Mouse (Mus musculus) hindbrain, embryonic 11.5 days (tissue): ENCODE data around the gene Atp2a2. TPM values are rescaled to one million over a fixed set of nuclear protein-coding genes. Genes with fewer than 3 reads are reported as not detected.
"Not testable (repeated sequence)": the region's sequence is repeated elsewhere in the genome, so short reads cannot be mapped to it uniquely, and the experiment has no call there.

Source experiments
- ATAC-seq: fragments of 200-750 bp; cut with Nextera tagmentation; 2 replicates; pipeline ENCODE4 v1.8.0; 2017; ENCODE audit warnings: mild to moderate bottlenecking, moderate TSS enrichment, moderate library complexity; ENCODE audit not compliant: low FRiP score
- DNase-seq: peaks from one replicate; pipeline ENCODE4 v3.0.0-alpha.2; 2015; ENCODE audit warnings: low spot score
- H3K27ac ChIP-seq: fragments of 300-500 bp; sonication (generic); 2 replicates; pipeline ENCODE4 v1.5.1; 2014; ENCODE audit warnings: mild to moderate bottlenecking, low read depth, low read length
- H3K27me3 ChIP-seq: fragments of 300-500 bp; sonication (generic); 2 replicates; pipeline ENCODE4 v1.6.1; 2014; ENCODE audit warnings: mild to moderate bottlenecking, low read length, moderate library complexity, mixed read lengths; ENCODE audit not compliant: control insufficient read depth, insufficient read depth
- H3K36me3 ChIP-seq: fragments of 300-500 bp; sonication (generic); 2 replicates; pipeline ENCODE4 v1.6.1; 2014; ENCODE audit warnings: mild to moderate bottlenecking, low read length, moderate library complexity, mixed read lengths; ENCODE audit not compliant: control insufficient read depth, insufficient read depth
- H3K4me1 ChIP-seq: fragments of 300-500 bp; sonication (generic); replicated peaks from 2 replicates; pipeline ENCODE4 v1.6.1; 2014; ENCODE audit warnings: low read length, mixed read lengths; ENCODE audit not compliant: control insufficient read depth, insufficient read depth
- H3K4me2 ChIP-seq: fragments of 300-500 bp; sonication (generic); replicated peaks from 2 replicates; pipeline ENCODE4 v1.6.1; 2014; ENCODE audit warnings: mild to moderate bottlenecking, low read depth, low read length
- H3K4me3 ChIP-seq: fragments of 300-500 bp; sonication (generic); 2 replicates; pipeline ENCODE4 v1.5.1; 2014; ENCODE audit warnings: low read depth, low read length
- H3K9ac ChIP-seq: fragments of 300-500 bp; sonication (generic); 2 replicates; pipeline ENCODE4 v1.6.1; 2014; ENCODE audit warnings: low read depth, low read length
- H3K9me3 ChIP-seq: fragments of 300-500 bp; sonication (generic); 2 replicates; pipeline ENCODE4 v1.6.1; 2016; ENCODE audit warnings: low read length; ENCODE audit not compliant: control insufficient read depth
- WGBS: fragments of 180-500 bp; shearing (Covaris S2); extraction: QIAGEN DNeasy Blood & Tissue Kit; methylation state at CpG from one replicate; pipeline ENCODE4 v1.1.7; 2014; 5-methylcytosine and 5-hydroxymethylcytosine counted together
- polyA plus RNA-seq: library from polyadenylated mRNA; unstranded; fragments of >200 nt; fragmentation: Nextera tagmentation; extraction: Ambion mirVana; gene quantifications from 2 replicates; pipeline ENCODE4 v1.2.1, GENCODE M21; 2014

Gene Atp2a2
- polyA plus RNA-seq, 1 experiment from 2014 or later = 50.2 TPM

- no peaks in the 10 kb centered on the region for H3K27me3 ChIP-seq
- ATAC-seq (no peak), DNase-seq (no peak)
- no peak overlapping the region for H3K27ac ChIP-seq
- 90% methylated on average over 2 of the region's 2 CpGs for WGBS
- H3K4me3 ChIP-seq = no peak overlapping the region
- no peaks in the 10 kb centered on the region for H3K4me1 ChIP-seq
- H3K9me3 ChIP-seq = no peaks in the 10 kb centered on the region
- H3K36me3 ChIP-seq = peaks cover 3% of the 10 kb centered on the region; the same call in 1 of the 2 replicates
- H3K9ac ChIP-seq = no peak overlapping the region
- no peak overlapping the region for H3K4me2 ChIP-seq
Measured at GRCm38 (mm10) chr5:122425550-122425949, 76.5 kb downstream of the Atp2a2 start.

- H3K36me3 ChIP-seq = no peaks in the 10 kb centered on the region
- no peak for ATAC-seq
- H3K27me3 ChIP-seq = no peaks in the 10 kb centered on the region
- peak overlapping the region; percentile 99 for H3K4me3 ChIP-seq
- H3K4me1 ChIP-seq = no peaks in the 10 kb centered on the region
- DNase-seq = peak; percentile 12
- H3K4me2 ChIP-seq = peak overlapping the region; percentile 81
- WGBS = 37% methylated on average over 15 of the region's 15 CpGs
- H3K27ac ChIP-seq = no peak overlapping the region
- H3K9ac ChIP-seq = peak overlapping the region; percentile 94
- no peaks in the 10 kb centered on the region for H3K9me3 ChIP-seq
Measured at GRCm38 (mm10) chr5:122423083-122423482, 78.9 kb downstream of the Atp2a2 start.

- no peaks in the 10 kb centered on the region for H3K27me3 ChIP-seq
- peak overlapping the region; percentile 99 for H3K4me3 ChIP-seq
- no peaks in the 10 kb centered on the region for H3K36me3 ChIP-seq
- H3K4me1 ChIP-seq = no peaks in the 10 kb centered on the region
- ATAC-seq (peak; percentile 90), DNase-seq (peak; percentile 93)
- H3K9me3 ChIP-seq = no peaks in the 10 kb centered on the region
- under 1% methylated on average over 73 of the region's 73 CpGs for WGBS
- peak overlapping the region; percentile 94 for H3K9ac ChIP-seq
- peak overlapping the region; percentile 82 for H3K27ac ChIP-seq
- H3K4me2 ChIP-seq = peak overlapping the region; percentile 81
Measured at GRCm38 (mm10) chr5:122422071-122422964, 79.7 kb downstream of the Atp2a2 start.

- WGBS = 26% methylated on average over 17 of the region's 17 CpGs
- no peaks in the 10 kb centered on the region for H3K27me3 ChIP-seq
- H3K4me3 ChIP-seq = peak within 1 kb of the TSS; percentile 99
- no peaks in the 10 kb centered on the region for H3K9me3 ChIP-seq
- DNase-seq (no peak), ATAC-seq (peak; percentile 2; the same call in 1 of the 2 replicates)
- peak within 1 kb of the TSS; percentile 82 for H3K27ac ChIP-seq
- no peaks in the 10 kb centered on the region for H3K36me3 ChIP-seq
- H3K4me2 ChIP-seq = peak within 1 kb of the TSS; percentile 81
- H3K9ac ChIP-seq = peak within 1 kb of the TSS; percentile 94
- H3K4me1 ChIP-seq = no peaks in the 10 kb centered on the region
Measured at GRCm38 (mm10) chr5:122421271-122422068, 80.6 kb downstream of the Atp2a2 start, which contains the start of gene Anapc7. Gene Anapc7, plus strand, starts transcription at chr5:122421693.

GRCm38 (mm10) chr5:122420676-122421075 is 81.3 kb downstream of the Atp2a2 start:
- H3K36me3 ChIP-seq, DNase-seq, H3K27me3 ChIP-seq, H3K27ac ChIP-seq, H3K9ac ChIP-seq, H3K4me1 ChIP-seq, H3K9me3 ChIP-seq, H3K4me2 ChIP-seq, ATAC-seq, H3K4me3 ChIP-seq: not testable (repeated sequence)
- 62% methylated on average over 4 of the region's 4 CpGs for WGBS

- no peak for ATAC-seq
- 83% methylated on average over 12 of the region's 12 CpGs for WGBS
- no peaks in the 10 kb centered on the region for H3K27me3 ChIP-seq
Measured at GRCm38 (mm10) chr5:122415465-122415864, 86.6 kb downstream of the Atp2a2 start.

GRCm38 (mm10) chr5:122414351-122414750 is 87.7 kb downstream of the Atp2a2 start:
- Histone ChIP-seq H3K27ac (no peak overlapping the region), H3K27me3 (no peaks in the 10 kb centered on the region), H3K4me2 (no peak overlapping the region), H3K36me3 (0 out of 2 replicates have a peak, but pooled peaks cover 2% of the 10 kb centered on the region), H3K4me1 (no peaks in the 10 kb centered on the region), H3K9me3 (no peaks in the 10 kb centered on the region), H3K9ac (no peak overlapping the region), H3K4me3 (no peak overlapping the region)
- ATAC-seq (no peak), DNase-seq (no peak)
- 94% methylated on average over 5 of the region's 5 CpGs for whole genome bisulfite sequencing

More at GRCm38 (mm10) chr5:122415465-122415864, 86.6 kb downstream of the Atp2a2 start:
- no peak overlapping the region for H3K27ac ChIP-seq
- no peak overlapping the region for H3K4me3 ChIP-seq
- no peaks in the 10 kb centered on the region for H3K9me3 ChIP-seq
- no peak overlapping the region for H3K9ac ChIP-seq
- no peak overlapping the region for H3K4me2 ChIP-seq
- no peaks in the 10 kb centered on the region for H3K36me3 ChIP-seq
- DNase-seq = no peak
- H3K4me1 ChIP-seq = no peaks in the 10 kb centered on the region

GRCm38 (mm10) chr5:122412826-122413225 is 89.2 kb downstream of the Atp2a2 start:
- Histone ChIP-seq H3K27me3 (no peaks in the 10 kb centered on the region), H3K4me3 (no peak overlapping the region), H3K9ac (no peak overlapping the region), H3K27ac (no peak overlapping the region), H3K9me3 (no peaks in the 10 kb centered on the region), H3K4me1 (no peaks in the 10 kb centered on the region), H3K4me2 (no peak overlapping the region), H3K36me3 (0 out of 2 replicates have a peak, but pooled peaks cover 2% of the 10 kb centered on the region)
- ATAC-seq (no peak), DNase-seq (no peak)
- 75% methylated on average over 6 of the region's 6 CpGs for WGBS
